Mouse (Mus musculus) adrenal gland, adult 18-20 months (tissue): Measurements from ENCODE around the gene L3mbtl4. TPM values are rescaled to one million over a fixed set of nuclear protein-coding genes. Genes with fewer than 3 reads are reported as not detected.

Experiments
- DNase-seq, 2 experiments: peaks; one replicate each; pipeline ENCODE4 v3.0.0; 2021 to 2022; ENCODE audit warnings: low spot score in 2 of 2
- total RNA-seq, 2 experiments: library from RNA; stranded (reverse); gene quantifications; 1 replicate in 1 of 2; 2 replicates in 1 of 2; pipeline ENCODE4 v1.2.3; 2021

Gene L3mbtl4
- total RNA-seq, 2 experiments from 2014 or later, result 0.20 to 0.42 TPM

- DNase-seq, result no peak
Measured at GRCm38 (mm10) chr17:68631396-68631795, 357.8 kb downstream of the L3mbtl4 start.

- DNase-seq, result no peak
Measured at GRCm38 (mm10) chr17:68640187-68640586, 366.6 kb downstream of the L3mbtl4 start.

DNA sequence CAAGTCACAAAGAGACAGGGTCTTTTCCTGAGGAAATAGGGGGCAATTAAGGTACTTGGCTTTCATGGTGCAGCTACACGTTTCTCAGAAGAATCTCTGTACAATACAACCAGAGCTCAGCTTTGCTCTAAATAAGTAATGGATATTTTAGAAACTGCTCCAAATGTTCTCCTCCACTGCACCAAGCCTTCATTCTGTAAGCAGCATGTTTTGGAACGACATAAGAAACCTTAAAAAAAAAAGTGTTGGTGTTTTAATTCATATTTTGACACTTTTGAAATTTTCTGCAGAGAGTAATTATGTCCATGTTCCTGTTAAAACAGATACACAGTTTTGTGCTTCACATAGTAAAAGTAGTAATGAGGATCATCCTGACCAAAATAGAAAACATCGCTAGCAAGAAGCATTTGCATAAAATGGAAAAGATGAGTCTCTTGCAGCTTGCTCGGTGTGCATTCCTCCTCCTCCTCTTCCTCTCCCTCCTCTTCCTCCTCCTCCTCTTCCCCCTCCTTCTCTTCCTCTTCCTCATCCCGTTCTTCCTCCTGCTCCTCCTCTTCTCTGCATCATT is 369.0 kb downstream of the L3mbtl4 start:
- no peak for DNase-seq

GRCm38 (mm10) chr17:68666528-68666927 is 392.9 kb downstream of the L3mbtl4 start:
- DNase-seq, result no peak

DNA sequence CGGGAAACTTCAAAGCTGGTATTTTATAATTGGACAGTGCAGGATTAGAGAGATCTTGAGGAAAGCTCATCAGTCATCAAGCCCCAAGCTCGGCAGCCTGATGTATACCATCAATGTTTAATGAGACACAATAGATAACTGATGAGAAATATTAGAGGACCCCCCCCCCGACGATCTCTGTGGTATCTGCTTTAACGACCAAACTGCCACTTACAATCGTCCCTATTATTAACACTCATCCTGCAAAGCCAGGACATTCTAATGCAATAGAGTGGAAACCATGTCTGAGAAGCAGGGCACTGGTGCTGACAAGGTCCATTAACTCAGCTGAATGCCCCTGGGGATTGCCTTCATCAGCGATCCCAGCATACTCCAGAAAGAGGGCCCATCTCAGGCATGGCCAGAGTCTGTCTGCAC is 398.5 kb downstream of the L3mbtl4 start:
- DNase-seq, result no peak

GRCm38 (mm10) chr17:68710701-68711100 is 437.1 kb downstream of the L3mbtl4 start:
- DNase-seq, result no peak

DNA sequence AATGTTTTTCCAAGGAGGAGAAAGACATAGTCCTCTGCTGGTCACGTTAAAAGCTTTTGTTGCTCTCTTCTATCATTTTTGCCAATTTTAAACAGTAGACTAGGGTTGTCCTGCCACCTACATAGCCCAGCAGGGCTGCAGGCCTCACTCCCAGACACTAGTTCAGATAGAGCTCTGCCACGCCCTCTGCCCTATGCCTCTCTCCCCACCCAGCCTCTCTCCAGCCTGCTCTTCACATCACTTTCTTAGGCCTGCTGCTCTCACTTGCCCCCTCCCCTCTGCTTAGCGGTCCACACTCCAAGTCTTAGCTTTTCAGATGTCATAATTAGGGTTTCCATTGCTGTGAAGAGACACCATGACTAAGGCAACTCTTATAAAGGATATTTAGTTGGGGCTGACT is 437.8 kb downstream of the L3mbtl4 start:
- DNase-seq, result no peak

DNA sequence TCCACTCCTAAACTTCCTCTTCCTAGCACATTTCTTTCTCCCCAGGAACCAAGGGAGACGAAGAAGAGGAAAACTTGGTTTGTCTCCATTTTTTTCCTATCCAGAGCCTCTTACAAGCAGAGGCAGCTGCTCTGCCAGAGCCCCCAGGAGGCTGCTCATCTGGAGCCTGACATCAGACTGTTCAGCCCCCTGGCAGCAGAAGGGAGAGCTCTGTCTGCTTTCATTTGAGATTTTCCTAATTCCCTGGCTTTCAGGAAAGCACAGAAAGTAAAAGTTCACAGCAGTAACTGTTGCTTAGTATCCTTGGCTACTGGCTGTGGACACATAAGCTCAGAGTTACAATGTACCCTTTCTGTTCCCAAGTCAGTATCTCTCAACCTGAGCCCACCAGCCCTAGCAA is 474.7 kb downstream of the L3mbtl4 start:
- no peak for DNase-seq

- DNase-seq, result no peak
Measured at GRCm38 (mm10) chr17:68750513-68750912, 476.9 kb downstream of the L3mbtl4 start.

DNA sequence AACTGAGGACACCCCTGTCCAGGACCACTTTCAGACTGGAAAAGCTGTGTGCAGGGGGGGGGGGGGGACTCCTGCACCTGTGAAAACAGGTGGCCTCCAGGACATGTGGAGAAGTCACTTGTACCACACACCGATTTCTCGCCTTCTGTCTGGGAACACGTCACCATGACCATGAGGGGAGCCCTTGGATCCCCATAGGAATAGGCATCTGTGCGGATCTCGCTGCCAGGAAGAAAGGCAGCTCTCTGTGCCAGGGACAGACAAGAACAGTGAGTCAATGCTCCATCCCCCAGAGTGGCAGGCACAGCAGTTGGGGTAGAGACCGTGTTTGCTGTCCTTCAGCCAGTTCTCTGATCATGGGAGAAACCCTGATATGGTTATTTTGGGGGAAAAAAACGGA is 479.5 kb downstream of the L3mbtl4 start:
- DNase-seq, result no peak

GRCm38 (mm10) chr17:68754789-68755188 is 481.2 kb downstream of the L3mbtl4 start:
- no peak for DNase-seq

DNA sequence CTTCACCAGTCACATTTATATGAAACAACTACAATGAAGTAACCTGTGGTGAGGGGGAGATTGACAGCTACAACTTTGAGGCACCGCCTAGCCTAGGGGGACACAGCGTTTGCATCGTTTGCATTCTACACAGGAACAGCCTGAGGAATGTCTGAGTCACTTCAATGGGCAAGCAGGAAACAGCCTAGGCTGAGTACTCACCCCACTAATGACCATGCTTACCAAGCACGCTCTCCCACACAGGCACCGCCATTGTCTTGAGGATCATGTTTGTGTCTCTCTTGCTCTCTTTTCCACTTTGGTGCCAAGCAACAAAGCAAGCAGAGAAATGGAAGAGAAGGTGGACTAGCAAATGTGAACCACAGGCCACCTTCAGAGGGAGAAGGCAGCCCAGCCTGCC is 484.8 kb downstream of the L3mbtl4 start:
- no peak for DNase-seq

- no peak for DNase-seq
Measured at GRCm38 (mm10) chr17:68758936-68759335, 485.3 kb downstream of the L3mbtl4 start.

- DNase-seq, result no peak
Measured at GRCm38 (mm10) chr17:68759978-68760377, 486.4 kb downstream of the L3mbtl4 start.

DNA sequence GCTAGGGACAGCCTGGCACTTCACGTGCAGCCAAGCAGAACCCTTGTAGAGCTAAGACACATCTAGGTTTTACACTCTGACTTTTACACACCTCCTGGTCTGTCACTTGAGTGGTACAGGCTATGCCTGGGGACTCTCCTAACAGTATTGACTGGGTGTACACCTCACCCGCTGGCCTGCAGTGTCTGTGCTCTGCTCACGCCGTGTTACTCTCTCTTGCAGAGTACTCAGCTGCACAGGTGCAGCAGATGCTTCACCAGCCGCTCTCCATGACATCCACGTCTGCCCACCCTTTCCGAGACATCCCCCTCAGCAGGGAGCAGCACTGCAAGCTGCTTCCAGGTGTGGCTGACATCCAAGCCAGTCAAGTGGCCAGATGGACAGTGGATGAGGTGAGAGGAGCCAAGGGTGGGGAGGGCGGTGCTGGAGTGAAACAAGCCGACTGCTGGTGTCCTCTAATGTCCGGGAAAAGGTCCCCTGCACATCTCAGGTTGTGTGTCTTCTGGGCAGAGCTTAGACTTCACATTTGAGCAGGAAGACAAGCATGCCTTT is 490.8 kb downstream of the L3mbtl4 start:
- no peak for DNase-seq

DNA sequence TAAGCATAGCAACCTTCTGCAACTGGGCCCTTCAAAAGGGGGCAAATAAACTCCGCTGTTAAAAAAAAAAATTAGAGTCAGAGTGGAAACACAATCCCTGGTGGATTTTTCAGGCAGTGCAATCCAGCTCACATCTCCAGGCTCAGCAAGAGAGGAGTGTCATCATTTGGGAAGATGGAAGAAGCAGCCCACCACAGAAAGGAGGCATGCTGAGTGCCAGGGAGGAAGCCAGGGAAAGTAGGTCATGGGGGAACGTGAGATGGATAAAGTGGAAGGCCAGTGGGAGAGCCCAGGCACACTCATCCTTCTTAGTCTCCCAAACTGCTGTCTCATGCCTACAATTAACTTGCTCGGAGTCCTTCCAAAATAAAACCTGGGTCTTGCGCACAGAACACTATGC is 496.0 kb downstream of the L3mbtl4 start:
- DNase-seq, result no peak

DNA sequence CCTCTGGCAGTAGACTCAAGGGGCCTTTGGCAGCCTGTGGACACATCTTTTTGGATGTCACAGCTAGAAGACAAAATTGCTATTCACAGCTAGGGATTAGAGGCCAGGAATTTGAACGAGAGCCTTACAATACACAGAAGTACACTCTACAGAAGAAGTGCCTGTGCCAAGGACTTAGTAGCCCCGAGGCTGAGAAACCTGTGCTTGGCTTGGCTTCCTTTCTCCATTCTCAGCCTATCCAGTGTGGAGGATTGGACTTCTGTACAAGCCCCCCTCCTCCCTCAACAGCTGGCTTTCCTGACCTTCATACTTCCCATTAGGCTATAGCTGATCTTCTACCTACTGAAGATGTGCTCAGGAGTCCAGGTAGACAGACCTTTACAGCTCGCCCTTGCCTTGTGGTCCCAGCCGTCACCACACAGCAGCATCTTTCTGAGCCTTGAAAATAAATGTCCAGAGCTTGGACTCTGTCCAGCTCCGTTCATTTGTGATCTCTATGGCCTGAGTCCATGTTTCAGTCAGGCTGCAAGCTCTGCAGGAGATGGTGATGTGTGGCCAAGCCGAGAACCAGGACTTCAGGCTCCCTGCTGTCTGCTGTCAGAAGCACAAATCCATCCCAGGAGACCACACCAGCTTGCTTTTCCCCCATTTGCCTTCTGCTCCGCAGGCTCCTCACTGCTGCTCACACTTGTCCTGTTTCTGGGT is 497.6 kb downstream of the L3mbtl4 start:
- DNase-seq, result no peak

DNA sequence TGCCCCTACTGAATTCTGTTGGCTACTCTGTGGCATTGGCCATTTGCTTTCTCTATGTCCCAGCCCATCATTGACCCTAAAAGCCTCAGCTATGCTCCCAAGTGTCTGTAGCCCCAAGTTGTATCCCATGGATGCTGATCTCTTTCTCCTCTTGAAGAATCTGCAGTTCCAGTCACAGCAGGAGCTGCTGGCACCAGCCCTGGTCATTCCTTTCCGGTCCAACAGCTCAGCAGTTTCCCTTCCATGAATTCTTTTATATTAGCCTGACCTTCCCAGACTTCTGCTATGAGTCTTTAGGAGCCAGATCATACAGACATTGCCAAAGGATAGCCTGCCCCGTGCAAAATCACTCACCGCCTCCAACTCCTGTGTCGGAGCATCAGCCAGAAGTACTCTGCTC is 520.1 kb downstream of the L3mbtl4 start:
- DNase-seq, result no peak

DNA sequence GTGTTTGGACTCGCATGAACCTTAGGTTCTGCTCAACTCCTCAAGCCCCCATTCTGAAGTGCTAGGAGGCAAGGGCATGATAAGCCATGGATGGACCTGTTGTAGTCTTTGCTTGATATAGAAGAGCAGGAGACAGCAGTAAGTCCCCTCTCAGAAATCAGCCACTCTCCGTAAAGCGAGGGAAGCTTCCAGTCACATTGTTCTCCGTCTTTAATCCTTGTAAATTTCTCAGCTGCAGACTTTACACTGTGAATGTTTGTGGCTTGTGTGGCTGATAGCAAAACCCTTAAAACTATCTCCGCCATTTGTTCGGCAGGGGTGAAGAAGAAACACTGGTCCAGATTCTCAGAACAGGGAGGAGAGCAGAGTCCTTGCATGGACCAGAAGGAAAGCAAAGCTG is 552.7 kb downstream of the L3mbtl4 start, which contains the start of gene Tmem200c:
Gene Tmem200c (plus strand): TSS at position 301 of the 400 bp plus-strand sequence.
- no peak for DNase-seq
